Mouse (Mus musculus): ENCODE results near the gene Rasgef1b. TPM values are rescaled to one million over a fixed set of nuclear protein-coding genes. Genes with fewer than 3 reads are reported as not detected.

Rasgef1b gene
- polyA plus RNA-seq, 1 experiment = 0.36 TPM

- Histone ChIP-seq H3K4me1 (ENCODE audit: control insufficient read depth, insufficient read depth, insufficient read length, low read length) (peaks cover 3% of the 10 kb centered on the region; the same call in 1 of the 2 replicates), H3K4me3 (ENCODE audit: insufficient read depth, low read depth, low read length) (no peak overlapping the region), H3K27ac (replicated peaks; ENCODE audit: low read depth, low read length) (no peak overlapping the region)
Observed at GRCm38 (mm10) chr5:99334017-99334416, 394.8 kb downstream of the Rasgef1b start.

GRCm38 (mm10) chr5:99332021-99332420 lies 396.8 kb downstream of the Rasgef1b start:
- no peak overlapping the region for H3K4me3 ChIP-seq (ENCODE audit: insufficient read depth, low read depth, low read length)
- H3K4me1 ChIP-seq (ENCODE audit: control insufficient read depth, insufficient read depth, insufficient read length, low read length) = peaks cover 3% of the 10 kb centered on the region; the same call in 1 of the 2 replicates

GRCm38 (mm10) chr5:99329065-99329464 lies 399.8 kb downstream of the Rasgef1b start:
- H3K4me3 ChIP-seq (ENCODE audit: insufficient read depth, low read depth, low read length) = no peak overlapping the region
- H3K4me1 ChIP-seq (ENCODE audit: control insufficient read depth, insufficient read depth, insufficient read length, low read length) = peaks cover 3% of the 10 kb centered on the region; the same call in 1 of the 2 replicates
- no peak overlapping the region for H3K27ac ChIP-seq (replicated peaks; ENCODE audit: low read depth, low read length)

More at GRCm38 (mm10) chr5:99332021-99332420, 396.8 kb downstream of the Rasgef1b start:
- no peak overlapping the region for H3K27ac ChIP-seq (replicated peaks; ENCODE audit: low read depth, low read length)

GRCm38 (mm10) chr5:99327019-99327418 lies 401.8 kb downstream of the Rasgef1b start:
- Histone ChIP-seq H3K4me3 (ENCODE audit: insufficient read depth, low read depth, low read length) (no peak overlapping the region), H3K27ac (replicated peaks; ENCODE audit: low read depth, low read length) (no peak overlapping the region), H3K4me1 (ENCODE audit: control insufficient read depth, insufficient read depth, insufficient read length, low read length) (no peaks in the 10 kb centered on the region)

GRCm38 (mm10) chr5:99325301-99325700 lies 403.6 kb downstream of the Rasgef1b start:
- Histone ChIP-seq H3K27ac (replicated peaks; ENCODE audit: low read depth, low read length) (no peak overlapping the region), H3K4me1 (ENCODE audit: control insufficient read depth, insufficient read depth, insufficient read length, low read length) (no peaks in the 10 kb centered on the region), H3K4me3 (ENCODE audit: insufficient read depth, low read depth, low read length) (no peak overlapping the region)

GRCm38 (mm10) chr5:99320783-99321182 lies 408.1 kb downstream of the Rasgef1b start:
- Histone ChIP-seq H3K4me3 (ENCODE audit: insufficient read depth, low read depth, low read length) (no peak overlapping the region), H3K4me1 (ENCODE audit: control insufficient read depth, insufficient read depth, insufficient read length, low read length) (no peaks in the 10 kb centered on the region), H3K27ac (replicated peaks; ENCODE audit: low read depth, low read length) (no peak overlapping the region)

- Histone ChIP-seq H3K4me1 (ENCODE audit: control insufficient read depth, insufficient read depth, insufficient read length, low read length) (no peaks in the 10 kb centered on the region), H3K4me3 (ENCODE audit: insufficient read depth, low read depth, low read length) (no peak overlapping the region), H3K27ac (replicated peaks; ENCODE audit: low read depth, low read length) (no peak overlapping the region)
Observed at GRCm38 (mm10) chr5:99297939-99298338, 430.9 kb downstream of the Rasgef1b start.

- Histone ChIP-seq H3K27ac (replicated peaks; ENCODE audit: low read depth, low read length) (no peak overlapping the region), H3K4me3 (ENCODE audit: insufficient read depth, low read depth, low read length) (no peak overlapping the region), H3K4me1 (ENCODE audit: control insufficient read depth, insufficient read depth, insufficient read length, low read length) (0 out of 2 replicates have a peak, but pooled peaks cover 2% of the 10 kb centered on the region)
Observed at GRCm38 (mm10) chr5:99296348-99296747, 432.5 kb downstream of the Rasgef1b start.

GRCm38 (mm10) chr5:99292287-99292851 lies 436.5 kb downstream of the Rasgef1b start:
- H3K4me3 ChIP-seq (ENCODE audit: insufficient read depth, low read depth, low read length) = no peak overlapping the region
- H3K27ac ChIP-seq (replicated peaks; ENCODE audit: low read depth, low read length) = no peak overlapping the region
- H3K4me1 ChIP-seq (ENCODE audit: control insufficient read depth, insufficient read depth, insufficient read length, low read length) = 0 out of 2 replicates have a peak, but pooled peaks cover 2% of the 10 kb centered on the region

GRCm38 (mm10) chr5:99291084-99291830 lies 437.6 kb downstream of the Rasgef1b start:
- no peak overlapping the region for H3K27ac ChIP-seq (replicated peaks; ENCODE audit: low read depth, low read length)
- H3K4me1 ChIP-seq (ENCODE audit: control insufficient read depth, insufficient read depth, insufficient read length, low read length) = 0 out of 2 replicates have a peak, but pooled peaks cover 2% of the 10 kb centered on the region
- no peak overlapping the region for H3K4me3 ChIP-seq (ENCODE audit: insufficient read depth, low read depth, low read length)

- Histone ChIP-seq H3K27ac (replicated peaks; ENCODE audit: low read depth, low read length) (no peak overlapping the region), H3K4me1 (ENCODE audit: control insufficient read depth, insufficient read depth, insufficient read length, low read length) (0 out of 2 replicates have a peak, but pooled peaks cover 2% of the 10 kb centered on the region), H3K4me3 (ENCODE audit: insufficient read depth, low read depth, low read length) (no peak overlapping the region)
Observed at GRCm38 (mm10) chr5:99288262-99288661, 440.6 kb downstream of the Rasgef1b start.

- H3K27ac ChIP-seq (replicated peaks; ENCODE audit: low read depth, low read length) = no peak overlapping the region
- 0 out of 2 replicates have a peak, but pooled peaks cover 2% of the 10 kb centered on the region for H3K4me1 ChIP-seq (ENCODE audit: control insufficient read depth, insufficient read depth, insufficient read length, low read length)
- no peak overlapping the region for H3K4me3 ChIP-seq (ENCODE audit: insufficient read depth, low read depth, low read length)
Observed at GRCm38 (mm10) chr5:99287647-99288185, 441.1 kb downstream of the Rasgef1b start.

- Histone ChIP-seq H3K4me3 (ENCODE audit: insufficient read depth, low read depth, low read length) (no peak overlapping the region), H3K4me1 (ENCODE audit: control insufficient read depth, insufficient read depth, insufficient read length, low read length) (no peaks in the 10 kb centered on the region), H3K27ac (replicated peaks; ENCODE audit: low read depth, low read length) (no peak overlapping the region)
Observed at GRCm38 (mm10) chr5:99286575-99286974, 442.3 kb downstream of the Rasgef1b start.

- no peak overlapping the region for H3K27ac ChIP-seq (replicated peaks; ENCODE audit: low read depth, low read length)
- no peak overlapping the region for H3K4me3 ChIP-seq (ENCODE audit: insufficient read depth, low read depth, low read length)
Observed at GRCm38 (mm10) chr5:99286024-99286423, 442.8 kb downstream of the Rasgef1b start.

GRCm38 (mm10) chr5:99284369-99284768 lies 444.5 kb downstream of the Rasgef1b start:
- H3K27ac ChIP-seq (replicated peaks; ENCODE audit: low read depth, low read length) = no peak overlapping the region
- no peaks in the 10 kb centered on the region for H3K4me1 ChIP-seq (ENCODE audit: control insufficient read depth, insufficient read depth, insufficient read length, low read length)
- H3K4me3 ChIP-seq (ENCODE audit: insufficient read depth, low read depth, low read length) = no peak overlapping the region

More at GRCm38 (mm10) chr5:99286024-99286423, 442.8 kb downstream of the Rasgef1b start:
- H3K4me1 ChIP-seq (ENCODE audit: control insufficient read depth, insufficient read depth, insufficient read length, low read length) = no peaks in the 10 kb centered on the region

Data from brown adipose tissue, adult 24 weeks (tissue).